Comparison of ENCODE assay signal across 9 mouse cellular contexts in genomic region chr9:64232257-64232957, GRCm38 (mm10). TPM values are rescaled to one million over a fixed set of nuclear protein-coding genes. Genes with fewer than 3 reads are reported as not detected.
DNase-seq lines count a peak whose midpoint lies in the region; ATAC-seq and TF ChIP-seq lines count a peak whose summit lies in the region.
"Had no signal": no experiment of that assay in that cellular context is flagged by ENCODE, and none has a peak within 500 bp of the region (broad histone marks: within the 10 kb centered on the region; RNA-seq: fewer than 3 reads in every experiment).

No protein-coding gene starts in this region.

- H3K36me3 ChIP-seq in heart, embryonic 11.5 days (ENCODE audit: control insufficient read depth, insufficient read depth, low read length), result peaks cover 4% of the 10 kb centered on the region; the same call in 1 of the 2 replicates
- H3K36me3 ChIP-seq in kidney, postnatal 0 days (ENCODE audit: insufficient read depth, low read length), result no peaks in the 10 kb centered on the region
- H3K36me3 ChIP-seq: liver, embryonic 13.5 days had no signal

- H3K9me3 ChIP-seq in heart, embryonic 11.5 days (replicated peaks; ENCODE audit: control insufficient read depth, low read length), result no peaks in the 10 kb centered on the region
- no peaks in the 10 kb centered on the region for H3K9me3 ChIP-seq in kidney, postnatal 0 days (replicated peaks; ENCODE audit: low read length)
- H3K9me3 ChIP-seq: liver, embryonic 13.5 days had no signal

- peaks cover 22% of the 10 kb centered on the region for H3K4me1 ChIP-seq in cortical plate, adult 2 months (ENCODE audit: control insufficient read depth, insufficient read depth, low read length)
- H3K4me1 ChIP-seq in heart, embryonic 11.5 days (ENCODE audit: control insufficient read depth, insufficient read depth, low read length), result peaks cover 25% of the 10 kb centered on the region
- H3K4me1 ChIP-seq in kidney, postnatal 0 days (replicated peaks; ENCODE audit: insufficient read depth, low read length), result peaks cover 29% of the 10 kb centered on the region

- peak overlapping the region; percentile 69 for H3K27ac ChIP-seq in gastrocnemius, adult 2 months
- H3K27ac ChIP-seq in cortical plate, adult 2 months (ENCODE audit: insufficient read depth, low read length), result peak overlapping the region; percentile 80
- H3K27ac ChIP-seq in heart, embryonic 11.5 days (ENCODE audit: low read depth, low read length), result peak overlapping the region; percentile 54
- peak overlapping the region; percentile 51; the same call in 1 of the 2 replicates for H3K27ac ChIP-seq in kidney, postnatal 0 days
- H3K27ac ChIP-seq: liver, embryonic 13.5 days had no signal

- TF ChIP-seq POLR2A in cortical plate, adult 2 months (IDR thresholded peaks at IDR 0.05; ENCODE audit: extremely low read depth, insufficient read depth, low read length), result no peak

- ATAC-seq in heart, embryonic 11.5 days (replicated peaks; ENCODE audit: insufficient number of reproducible peaks, low FRiP score, low TSS enrichment), result no peak
- ATAC-seq in kidney, postnatal 0 days (replicated peaks; ENCODE audit: low FRiP score, low read depth), result no peak

- WGBS in heart, embryonic 11.5 days (ENCODE audit: insufficient replicate concordance), result 55% methylated on average over 9 of the region's 9 CpGs
- 26% methylated on average over 9 of the region's 9 CpGs for WGBS in kidney, postnatal 0 days

- peak overlapping the region; percentile 25 for H3K4me3 ChIP-seq in gastrocnemius, adult 2 months
- no peak overlapping the region for H3K4me3 ChIP-seq in cortical plate, adult 2 months (ENCODE audit: insufficient read depth, low read length)
- no peak overlapping the region for H3K4me3 ChIP-seq in heart, embryonic 11.5 days (ENCODE audit: low read depth, low read length)
- H3K4me3 ChIP-seq in kidney, postnatal 0 days (replicated peaks; ENCODE audit: low read depth, low read length), result no peak overlapping the region
- H3K4me3 ChIP-seq: liver, embryonic 13.5 days had no signal

- H3K27me3 ChIP-seq in heart, embryonic 11.5 days (ENCODE audit: control insufficient read depth, insufficient read depth, low read length), result no peaks in the 10 kb centered on the region
- no peaks in the 10 kb centered on the region for H3K27me3 ChIP-seq in kidney, postnatal 0 days (ENCODE audit: insufficient read depth, low read length)
- H3K27me3 ChIP-seq: liver, embryonic 13.5 days had no signal

- peak; percentile 37 for DNase-seq in gastrocnemius, adult 2 months
- no peak for DNase-seq in gastrocnemius, adult 8-10 months (ENCODE audit: low spot score in 2 of 2)
- DNase-seq in kidney, postnatal 0 days (ENCODE audit: low spot score), result peak; percentile 84
- DNase-seq in spleen, postnatal 14 days (ENCODE audit: low spot score in 2 of 2), result no peak
- DNase-seq in layer of hippocampus, postnatal 14 days (ENCODE audit: low spot score in 2 of 2), result no peak
- no peak for DNase-seq in layer of hippocampus, adult 9-11 months
- DNase-seq: liver, embryonic 13.5 days had no signal

- TF ChIP-seq CTCF in gastrocnemius, adult 2 months (IDR thresholded peaks at IDR 0.05), result no peak
- TF ChIP-seq CTCF in cortical plate, adult 2 months (IDR thresholded peaks at IDR 0.05; ENCODE audit: extremely low read depth, insufficient read depth, low read length), result no peak
- TF ChIP-seq CTCF in kidney, postnatal 0 days (IDR thresholded peaks at IDR 0.05; ENCODE audit: low read depth), result no peak

- intact Hi-C loops in gastrocnemius, adult 2 months (cut with DNase I), result no loop called here

- no peak overlapping the region for H3K9ac ChIP-seq in heart, embryonic 11.5 days (ENCODE audit: low read depth, low read length)
- H3K9ac ChIP-seq in kidney, postnatal 0 days (ENCODE audit: low read depth, low read length), result no peak overlapping the region
- H3K9ac ChIP-seq: liver, embryonic 13.5 days had no signal

- H3K4me2 ChIP-seq in heart, embryonic 11.5 days, result no peak overlapping the region; the same call in 1 of the 2 replicates
- H3K4me2 ChIP-seq in kidney, postnatal 0 days (ENCODE audit: low read length), result 0 out of 2 replicates have a peak overlapping the region, but pooled peaks have one; percentile 11
- H3K4me2 ChIP-seq: liver, embryonic 13.5 days had no signal

RNA-seq across cellular contexts. Expression of gene Uchl4, which starts 2.6 kb away (rescaled TPM):
- 1 to 10 TPM; 1.3 to 1.9 TPM for total RNA-seq in gastrocnemius, adult 2 months (2021)
- 1 to 10 TPM; 1.5 to 3.6 (median 2.6) TPM for total RNA-seq in gastrocnemius, adult 8-10 months (2022)
- 0.08 and 0.28 TPM in 2 replicates for polyA plus RNA-seq in cortical plate, adult 2 months (2012; rRNA removed)
- polyA plus RNA-seq in heart, embryonic 11.5 days (2014; fragmentation: Nextera tagmentation; extraction: Ambion mirVana), result 2.7 and 3.1 TPM in 2 replicates
- polyA plus RNA-seq in kidney, postnatal 0 days (2015; fragmentation: Nextera tagmentation; extraction: Ambion mirVana), result 1.3 and 2.0 TPM in 2 replicates
- 1 to 10 TPM; 3.2 to 4.3 TPM for total RNA-seq in layer of hippocampus, postnatal 14 days (2021)

RNA-seq across cellular contexts. Expression of gene Map2k1, which starts 21.0 kb away (rescaled TPM):
- 10 to 100 TPM; 52.8 to 55.7 TPM for total RNA-seq in gastrocnemius, adult 2 months (2021)
- 10 to 100 TPM; 59.2 to 62.4 (median 60.6) TPM for total RNA-seq in gastrocnemius, adult 8-10 months (2022)
- 172 and 175 TPM in 2 replicates for polyA plus RNA-seq in cortical plate, adult 2 months (2012; rRNA removed)
- 100 and 108 TPM in 2 replicates for polyA plus RNA-seq in heart, embryonic 11.5 days (2014; fragmentation: Nextera tagmentation; extraction: Ambion mirVana)
- polyA plus RNA-seq in kidney, postnatal 0 days (2015; fragmentation: Nextera tagmentation; extraction: Ambion mirVana), result 81.6 and 82.7 TPM in 2 replicates
- 100 to 1,000 TPM; 192 to 203 TPM for total RNA-seq in layer of hippocampus, postnatal 14 days (2021)

RNA-seq across cellular contexts. Expression of gene Tipin, which starts 49.0 kb away (rescaled TPM):
- 10 to 100 TPM in 1 of 2 experiments, 1 to 10 TPM in 1; 7.9 to 10.3 TPM for total RNA-seq in gastrocnemius, adult 2 months (2021)
- 10 to 100 TPM; 10.8 to 14.9 (median 11.9) TPM for total RNA-seq in gastrocnemius, adult 8-10 months (2022)
- 31.0 and 33.9 TPM in 2 replicates for polyA plus RNA-seq in cortical plate, adult 2 months (2012; rRNA removed)
- 155 and 159 TPM in 2 replicates for polyA plus RNA-seq in heart, embryonic 11.5 days (2014; fragmentation: Nextera tagmentation; extraction: Ambion mirVana)
- polyA plus RNA-seq in kidney, postnatal 0 days (2015; fragmentation: Nextera tagmentation; extraction: Ambion mirVana), result 168 and 193 TPM in 2 replicates
- 10 to 100 TPM; 17.7 to 18.2 TPM for total RNA-seq in layer of hippocampus, postnatal 14 days (2021)

RNA-seq across cellular contexts. Expression of gene Snapc5, which starts 53.3 kb away (rescaled TPM):
- 10 to 100 TPM; 19.3 to 24.4 TPM for total RNA-seq in gastrocnemius, adult 2 months (2021)
- total RNA-seq in gastrocnemius, adult 8-10 months (2022), result 10 to 100 TPM; 18.2 to 20.0 (median 18.5) TPM
- 33.2 and 34.1 TPM in 2 replicates for polyA plus RNA-seq in cortical plate, adult 2 months (2012; rRNA removed)
- 22.4 and 28.0 TPM in 2 replicates for polyA plus RNA-seq in heart, embryonic 11.5 days (2014; fragmentation: Nextera tagmentation; extraction: Ambion mirVana)
- polyA plus RNA-seq in kidney, postnatal 0 days (2015; fragmentation: Nextera tagmentation; extraction: Ambion mirVana), result 25.8 and 29.6 TPM in 2 replicates
- 10 to 100 TPM; 14.6 to 19.3 TPM for total RNA-seq in layer of hippocampus, postnatal 14 days (2021)

RNA-seq across cellular contexts. Expression of gene Rpl4, which starts 59.2 kb away (rescaled TPM):
- total RNA-seq in gastrocnemius, adult 2 months (2021), result 100 to 1,000 TPM; 601 to 627 TPM
- 100 to 1,000 TPM; 608 to 758 (median 650) TPM for total RNA-seq in gastrocnemius, adult 8-10 months (2022)
- 578 and 595 TPM in 2 replicates for polyA plus RNA-seq in cortical plate, adult 2 months (2012; rRNA removed)
- 980 and 988 TPM in 2 replicates for polyA plus RNA-seq in heart, embryonic 11.5 days (2014; fragmentation: Nextera tagmentation; extraction: Ambion mirVana)
- 1,162 and 1,196 TPM in 2 replicates for polyA plus RNA-seq in kidney, postnatal 0 days (2015; fragmentation: Nextera tagmentation; extraction: Ambion mirVana)
- total RNA-seq in layer of hippocampus, postnatal 14 days (2021), result 100 to 1,000 TPM; 513 to 558 TPM

Comparison
In these comparisons a context has a peak if more than half of its experiments do, and no peak if none do; other contexts are left out.
1. DNase-seq: peak in gastrocnemius, adult 2 months (single experiment) and kidney, postnatal 0 days (single experiment); none in gastrocnemius, adult 8-10 months (0 of 2), spleen, postnatal 14 days (0 of 2), layer of hippocampus, postnatal 14 days (0 of 2) and layer of hippocampus, adult 9-11 months (single experiment).
2. Peak in every context shown above with its lines, with median percentiles within 50 percentile points of each other: H3K27ac ChIP-seq.